Mouse (Mus musculus) spleen, adult 2 months (tissue): Measurements from ENCODE around the gene Blnk.

Experiments
- CTCF ChIP-seq: fragments of 200-500 bp; IDR thresholded peaks from 2 replicates; pipeline ENCODE4 v1.5.1; 2011; ENCODE audit warnings: mild to moderate bottlenecking, inconsistent platforms; ENCODE audit not compliant: insufficient read depth, insufficient read length, insufficient replicate concordance; ENCODE audit errors: extremely low read depth
- POLR2A ChIP-seq: fragments of 200-500 bp; IDR thresholded peaks from 2 replicates; pipeline ENCODE4 v1.6.1; 2011; ENCODE audit warnings: low read depth, low read length, inconsistent platforms

- no peak for TF ChIP-seq POLR2A
- no peak for TF ChIP-seq CTCF
Observed at GRCm38 (mm10) chr19:40989961-40990600, 4.3 kb downstream of the Blnk start.
